Mouse (Mus musculus): ENCODE measurements around the gene Snrpa.
A peak's percentile ranks its signal among the peaks of the same experiment; 100 is the strongest.
"Not testable (repeated sequence)": the region's sequence is repeated elsewhere in the genome, so short reads cannot be mapped to it uniquely, and the experiment has no call there.

Snrpa gene

GRCm38 (mm10) chr7:27195681-27196611 lies at the start of gene Snrpa, which contains the start of gene BC024978:
Gene Snrpa (minus strand): TSS chr7:27196271.
Gene BC024978 (plus strand): TSS chr7:27195781.
- peak; percentile 85 for DNase-seq (ENCODE audit: low spot score)

- DNase-seq (ENCODE audit: low spot score), result not testable (repeated sequence)
These were observed 48.0 kb upstream of the Snrpa start for GRCm38 (mm10) chr7:27244088-27244487.

GRCm38 (mm10) chr7:27243211-27243610 lies 47.1 kb upstream of the Snrpa start:
- DNase-seq (ENCODE audit: low spot score), result no peak

GRCm38 (mm10) chr7:27238568-27238967 lies 42.5 kb upstream of the Snrpa start:
- DNase-seq (ENCODE audit: low spot score), result no peak

- no peak for DNase-seq (ENCODE audit: low spot score)
These were observed 41.5 kb upstream of the Snrpa start for GRCm38 (mm10) chr7:27237527-27237926.

GRCm38 (mm10) chr7:27235726-27236125 lies 39.7 kb upstream of the Snrpa start:
- no peak for DNase-seq (ENCODE audit: low spot score)

GRCm38 (mm10) chr7:27233300-27233699 lies 37.2 kb upstream of the Snrpa start:
- DNase-seq (ENCODE audit: low spot score), result no peak

- DNase-seq (ENCODE audit: low spot score), result peak; percentile 49
These were observed 36.8 kb upstream of the Snrpa start, which contains the start of gene Coq8b for GRCm38 (mm10) chr7:27232781-27233281. Gene Coq8b (plus strand): TSS chr7:27233023.

- no peak for DNase-seq (ENCODE audit: low spot score)
These were observed 35.7 kb upstream of the Snrpa start for GRCm38 (mm10) chr7:27231693-27232331.

- DNase-seq (ENCODE audit: low spot score), result no peak
These were observed 34.7 kb upstream of the Snrpa start for GRCm38 (mm10) chr7:27230781-27231180.

- DNase-seq (ENCODE audit: low spot score), result no peak
These were observed 32.8 kb upstream of the Snrpa start for GRCm38 (mm10) chr7:27228865-27229264.

GRCm38 (mm10) chr7:27228281-27228821 lies 32.3 kb upstream of the Snrpa start, which contains the start of gene Itpkc:
Gene Itpkc (minus strand): TSS chr7:27228661.
- peak; percentile 74 for DNase-seq (ENCODE audit: low spot score)

GRCm38 (mm10) chr7:27227676-27228075 lies 31.6 kb upstream of the Snrpa start:
- no peak for DNase-seq (ENCODE audit: low spot score)

- no peak for DNase-seq (ENCODE audit: low spot score)
These were observed 31.2 kb upstream of the Snrpa start for GRCm38 (mm10) chr7:27227276-27227675.

GRCm38 (mm10) chr7:27224877-27225575 lies 29.0 kb upstream of the Snrpa start:
- no peak for DNase-seq (ENCODE audit: low spot score)

GRCm38 (mm10) chr7:27222538-27222937 lies 26.5 kb upstream of the Snrpa start:
- DNase-seq (ENCODE audit: low spot score), result no peak

- no peak for DNase-seq (ENCODE audit: low spot score)
These were observed 25.9 kb upstream of the Snrpa start for GRCm38 (mm10) chr7:27221939-27222338.

- DNase-seq (ENCODE audit: low spot score), result no peak
These were observed 23.9 kb upstream of the Snrpa start for GRCm38 (mm10) chr7:27219937-27220336.

- DNase-seq (ENCODE audit: low spot score), result no peak
These were observed 22.5 kb upstream of the Snrpa start for GRCm38 (mm10) chr7:27218586-27218985.

- DNase-seq (ENCODE audit: low spot score), result no peak
These were observed 16.6 kb upstream of the Snrpa start for GRCm38 (mm10) chr7:27212626-27213025.

GRCm38 (mm10) chr7:27203730-27204449 lies 7.8 kb upstream of the Snrpa start:
- no peak for DNase-seq (ENCODE audit: low spot score)
